Mouse (Mus musculus) adrenal gland, postnatal 25 days (tissue): ENCODE measurements around the gene Ttc12. TPM values are rescaled to one million over a fixed set of nuclear protein-coding genes. Genes with fewer than 3 reads are reported as not detected.

Experiments
- DNase-seq: peaks from one replicate; pipeline ENCODE4 v3.0.0; 2021; ENCODE audit warnings: mixed read lengths
- total RNA-seq: library from RNA; stranded (reverse); gene quantifications from 2 replicates; pipeline ENCODE4 v1.2.3, GENCODE M21; 2021

Gene Ttc12
- total RNA-seq, 1 experiment from 2014 or later, result 15.8 TPM

DNA sequence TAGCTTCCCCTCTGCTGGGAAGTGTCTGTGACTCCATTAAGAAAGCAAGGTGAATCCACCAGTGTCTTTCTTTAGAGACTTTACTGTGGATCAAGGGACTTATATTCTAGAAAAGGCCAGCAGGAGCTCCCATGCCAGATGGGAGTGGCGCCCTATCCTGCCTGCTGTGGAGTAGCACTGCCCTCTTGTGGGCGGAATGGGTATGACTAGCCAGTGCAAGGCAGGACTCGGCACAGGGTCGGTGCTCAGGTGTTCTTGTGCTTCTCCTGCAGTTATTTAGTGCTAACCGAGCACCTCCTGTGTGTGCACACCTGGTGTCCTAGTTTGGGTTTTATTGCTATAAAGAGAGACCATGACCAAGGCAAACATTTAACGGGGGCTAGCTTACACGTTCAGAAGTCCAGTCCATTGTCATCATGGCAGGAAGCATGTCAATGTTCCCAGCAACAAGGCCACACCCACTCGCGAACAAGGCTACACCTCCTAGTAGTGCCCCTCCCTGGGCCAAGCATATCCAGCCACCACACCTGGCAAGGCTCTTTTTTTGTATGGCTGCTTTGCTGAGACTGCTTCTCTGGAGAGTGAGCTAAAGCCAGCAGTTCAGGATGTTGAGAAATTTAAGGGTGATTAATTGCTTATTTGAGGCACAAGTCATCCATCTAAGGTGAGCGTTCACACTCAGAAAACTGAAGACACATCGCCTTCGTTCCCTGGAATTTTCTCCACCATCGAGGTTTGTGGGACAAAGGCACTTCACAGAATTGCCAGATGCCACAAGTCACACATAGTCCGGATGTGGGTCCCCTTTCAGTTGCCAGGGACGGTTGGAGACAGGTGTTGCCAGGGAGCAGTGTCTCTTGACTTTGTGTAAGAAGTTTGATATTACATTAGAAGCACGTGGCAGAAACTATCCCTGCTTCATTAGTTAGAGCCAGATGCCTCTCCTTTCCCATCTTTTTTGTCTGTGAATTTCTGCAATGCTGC lies 3.2 kb upstream of the Ttc12 start:
- peak; percentile 88 for DNase-seq

DNA sequence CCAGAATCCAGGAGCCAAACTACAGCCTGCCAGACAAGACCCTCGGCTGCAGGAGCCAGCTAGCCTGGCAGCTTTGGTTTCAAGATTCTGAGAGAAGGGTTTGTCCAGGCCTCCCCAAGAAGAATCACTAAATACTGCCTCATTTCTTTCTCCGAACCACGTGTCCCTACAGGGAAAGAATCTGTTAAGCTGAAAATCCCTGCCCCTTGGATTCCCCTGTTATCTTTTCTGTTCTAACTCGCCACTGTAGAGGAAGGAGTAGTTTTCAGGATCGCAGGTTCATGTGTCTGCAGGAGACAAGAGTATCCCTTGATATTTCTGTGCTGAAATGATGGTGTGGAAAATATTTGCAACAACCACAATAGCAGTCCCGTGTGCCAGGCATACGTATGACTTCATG lies 2.2 kb upstream of the Ttc12 start:
- no peak for DNase-seq

DNA sequence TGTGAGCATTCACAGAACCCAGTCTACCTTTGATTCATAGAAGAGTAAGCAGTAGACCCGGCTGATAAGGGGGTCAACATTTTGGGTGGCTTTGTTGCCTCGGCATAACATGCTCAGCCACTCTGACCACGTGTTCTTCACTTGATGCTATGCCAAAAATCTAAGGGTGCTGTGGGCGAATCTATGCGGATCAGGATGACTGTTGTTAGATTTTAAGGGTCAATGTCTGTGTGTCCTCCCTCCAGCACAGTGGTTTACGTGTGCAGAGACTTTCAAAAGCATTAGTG lies 1.6 kb upstream of the Ttc12 start:
- DNase-seq, result no peak

DNA sequence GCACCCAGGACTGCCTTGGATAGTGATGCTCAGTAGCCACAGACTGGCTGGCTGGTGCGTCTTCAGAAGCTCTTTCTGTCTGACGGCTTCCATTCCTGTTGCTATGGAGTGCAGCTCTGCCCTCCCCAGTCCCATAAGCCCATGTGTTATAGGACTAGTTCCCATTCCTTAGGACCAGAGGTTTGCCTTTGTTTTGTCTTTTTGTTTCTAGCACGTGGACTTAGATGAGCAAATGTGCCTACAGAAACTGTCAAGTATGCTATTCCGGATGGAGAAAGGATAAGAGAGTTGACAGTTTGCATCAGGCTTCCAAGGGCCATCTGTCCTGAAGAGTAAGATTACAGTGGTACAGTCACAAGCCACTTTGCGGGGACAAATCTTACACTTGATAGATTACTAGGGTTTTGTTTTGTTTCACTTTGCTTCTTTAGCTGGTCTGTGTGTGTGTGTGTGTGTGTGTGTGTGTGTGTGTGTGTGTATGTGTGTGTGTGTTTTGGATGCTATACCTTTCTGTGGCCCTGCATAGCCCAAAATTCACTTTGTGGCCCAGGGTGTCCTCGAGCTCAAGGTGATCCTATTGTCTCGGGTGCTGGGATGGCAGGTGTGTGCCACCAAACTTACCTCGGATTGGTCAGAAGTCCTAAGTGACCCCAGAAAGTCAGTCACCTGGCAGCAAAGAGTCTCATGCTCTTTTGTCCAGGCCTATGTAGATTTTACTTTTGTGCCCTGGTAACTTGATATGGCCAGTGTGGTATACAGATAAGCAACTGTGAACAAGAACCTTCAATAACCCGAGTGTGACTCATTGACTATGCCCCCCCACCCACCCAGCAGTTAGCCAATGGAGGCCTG lies 1.0 kb upstream of the Ttc12 start:
- DNase-seq, result no peak

DNA sequence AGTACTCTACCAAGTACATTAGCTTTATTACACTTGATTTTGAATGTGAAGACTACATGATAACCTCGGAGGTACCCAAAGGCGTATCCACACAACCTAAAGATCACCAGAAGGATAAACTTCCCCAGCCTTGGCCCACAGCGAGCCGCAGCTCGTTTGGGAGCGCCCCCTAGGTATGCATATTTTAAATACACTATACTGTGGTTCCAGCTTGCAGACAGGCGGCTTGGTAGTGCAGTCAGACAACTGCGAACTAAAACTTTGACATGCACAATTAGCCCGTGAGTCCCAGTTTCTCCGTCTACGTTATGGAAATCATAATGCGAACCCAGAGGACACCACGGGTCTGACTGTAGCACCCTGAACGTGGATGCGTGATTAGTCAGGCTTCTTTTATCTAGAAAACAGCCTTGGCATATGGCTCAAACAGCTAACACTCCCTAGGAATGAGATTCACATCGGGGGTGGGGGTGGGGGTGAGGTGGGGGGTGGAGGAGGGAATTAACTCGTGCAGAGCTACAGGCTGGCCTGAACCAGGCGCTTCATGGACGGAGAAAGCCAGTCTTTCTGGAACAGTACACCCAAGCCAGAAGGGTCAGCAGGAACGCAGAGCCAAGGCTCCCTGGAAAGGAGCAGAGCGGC lies 654 bp downstream of the Ttc12 start:
- DNase-seq, result no peak

DNA sequence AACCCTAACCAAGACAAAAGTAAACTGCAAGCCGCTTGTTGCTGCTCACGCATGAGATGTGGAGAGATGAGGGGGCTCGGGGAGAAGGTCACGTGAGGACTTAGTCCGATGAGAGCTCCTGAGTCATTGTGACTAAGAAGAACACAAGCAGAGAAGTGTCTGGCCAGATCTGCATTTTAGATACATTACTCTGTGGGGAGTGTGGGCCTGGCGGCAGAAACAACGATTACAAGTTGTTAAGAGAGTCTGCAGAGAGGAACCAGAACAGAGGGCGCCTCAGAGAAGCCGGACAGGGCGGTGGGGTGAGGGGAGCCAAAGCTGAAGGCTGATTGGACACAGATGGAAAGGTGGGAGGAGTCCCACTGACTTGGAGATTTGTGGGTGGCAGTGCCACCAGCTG lies 2.7 kb downstream of the Ttc12 start:
- DNase-seq, result peak; percentile 35

DNA sequence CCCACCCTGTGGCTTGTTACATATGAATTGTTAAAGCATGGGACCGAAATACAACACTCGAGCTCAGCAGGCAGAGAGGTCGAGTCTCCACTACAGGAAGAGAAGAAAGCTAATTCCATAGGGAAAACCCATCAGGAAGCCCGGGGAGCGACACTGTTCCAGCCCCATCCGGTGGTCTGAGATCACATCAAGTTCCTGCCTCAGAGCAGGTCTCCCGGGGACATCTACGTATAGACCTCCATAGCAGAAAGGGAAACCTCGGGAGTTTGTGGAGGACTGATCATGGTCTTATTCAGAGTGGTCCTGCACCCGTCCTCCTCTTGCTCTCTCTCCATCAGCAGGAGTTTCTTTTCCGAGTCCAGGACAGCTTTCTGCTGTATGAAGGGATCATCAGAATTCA lies 13.9 kb downstream of the Ttc12 start:
- no peak for DNase-seq

DNA sequence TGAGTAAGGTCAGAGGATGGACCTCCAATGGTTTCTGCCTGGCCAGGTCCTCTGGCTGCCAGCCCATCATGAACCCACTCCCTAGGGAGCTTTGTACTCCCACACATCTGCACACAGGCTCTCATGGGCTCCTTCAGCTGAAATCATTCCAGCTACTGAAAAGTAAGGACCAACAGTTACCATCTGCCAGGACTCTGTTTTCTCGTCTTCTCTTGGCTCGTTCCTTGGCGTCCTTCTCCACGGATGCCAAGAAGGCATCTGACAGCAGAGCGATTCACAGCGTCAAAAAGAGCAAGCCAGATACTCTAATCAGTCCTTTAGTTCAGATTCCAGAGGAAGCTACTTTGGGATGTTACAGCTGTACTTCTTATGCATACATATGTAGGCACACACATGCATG lies 15.1 kb downstream of the Ttc12 start:
- no peak for DNase-seq

DNA sequence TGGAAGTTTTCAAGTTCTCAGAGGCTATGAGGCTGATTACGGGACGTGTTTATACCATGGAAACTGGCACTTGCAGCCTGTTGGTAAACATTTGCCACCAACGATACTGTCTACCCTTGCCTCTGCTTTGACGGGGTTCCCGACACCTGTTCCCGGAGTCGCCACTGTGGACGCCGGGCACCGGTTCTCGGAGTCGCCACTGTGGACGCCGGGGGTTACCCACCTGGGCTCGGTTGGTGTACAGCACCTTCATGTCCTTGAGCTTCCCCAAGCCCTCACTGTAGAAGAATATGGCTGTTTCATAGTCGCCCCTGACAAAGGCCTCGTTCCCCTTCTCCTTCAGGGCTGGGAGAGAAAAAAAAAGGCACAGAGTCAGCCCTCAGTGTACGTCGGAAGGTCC lies 16.0 kb downstream of the Ttc12 start:
- no peak for DNase-seq

DNA sequence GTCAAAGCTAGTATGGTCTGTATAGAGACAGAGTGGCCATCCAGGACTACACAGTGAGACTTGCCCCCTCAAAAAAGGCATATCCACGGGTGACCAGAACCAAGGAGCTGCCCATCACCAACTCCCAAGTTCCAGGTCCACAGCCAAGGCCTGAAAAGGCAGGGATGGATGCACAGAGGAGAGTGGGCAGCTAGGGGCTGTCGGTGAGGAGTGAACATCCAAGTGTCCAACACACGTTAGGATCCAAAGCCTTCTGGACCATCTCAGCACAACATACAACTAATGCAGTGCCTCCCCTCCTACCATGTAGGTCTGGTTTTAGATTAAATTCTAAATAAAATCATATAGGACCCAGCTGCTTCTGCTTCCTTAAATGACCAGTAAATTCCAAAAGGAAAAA lies 29.9 kb downstream of the Ttc12 start:
- DNase-seq, result no peak

DNA sequence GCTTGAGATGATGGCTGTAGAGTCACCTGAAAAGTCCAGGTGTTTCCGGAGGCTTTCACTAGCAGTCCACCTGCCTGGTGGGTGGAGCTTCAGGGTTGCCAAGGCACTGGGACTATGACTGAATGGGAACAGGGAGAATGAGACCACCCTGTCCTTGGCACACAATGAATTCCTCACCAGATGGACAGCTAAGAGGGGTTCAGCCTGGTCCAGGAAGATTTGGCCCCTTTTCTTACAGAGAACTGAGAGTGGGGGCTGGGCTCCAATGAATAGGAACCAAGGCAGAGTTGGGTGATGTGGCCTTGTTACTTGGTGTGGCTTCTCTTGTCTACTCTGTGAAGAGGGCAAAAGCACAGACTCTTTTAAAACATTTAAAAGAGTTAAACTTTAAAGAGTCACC lies 33.6 kb downstream of the Ttc12 start:
- DNase-seq, result no peak

DNA sequence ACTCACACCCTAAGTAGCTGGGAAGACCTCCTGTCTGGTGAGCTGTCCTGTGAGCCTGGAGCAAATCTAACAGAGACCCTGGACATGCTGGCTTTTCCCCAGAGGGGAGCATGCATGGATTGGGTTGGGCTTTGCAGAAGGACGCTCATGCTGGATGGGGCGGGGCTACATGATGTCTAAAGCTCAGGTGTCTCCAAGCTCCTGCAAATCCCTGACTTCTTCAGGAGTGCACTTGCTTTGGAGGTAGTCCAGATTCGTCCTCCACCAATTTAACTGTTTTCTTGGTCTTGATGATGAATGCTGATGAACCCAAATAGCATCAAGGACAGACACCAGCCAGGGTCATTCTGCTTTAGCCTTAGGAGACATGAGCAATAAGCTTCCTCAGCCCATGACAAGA lies 35.5 kb downstream of the Ttc12 start:
- peak; percentile 19 for DNase-seq

DNA sequence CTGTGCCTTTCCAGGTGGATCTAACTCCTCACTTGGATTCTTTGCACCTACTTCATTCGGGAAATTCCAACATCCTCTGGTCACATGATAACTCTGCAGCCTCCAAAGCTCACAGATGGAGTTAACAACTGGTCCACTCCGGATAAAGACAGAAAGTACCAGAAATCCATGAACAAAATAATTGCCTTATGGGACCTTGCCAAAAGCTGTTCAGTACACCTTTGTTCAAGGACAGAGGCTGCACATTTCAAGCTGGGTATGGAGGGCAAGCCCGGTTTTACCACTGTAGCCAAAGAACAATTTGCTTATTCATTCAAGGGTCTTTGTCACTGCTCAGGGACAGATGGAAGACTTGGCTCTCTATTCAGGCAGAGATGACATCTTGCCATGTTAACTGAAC lies 43.4 kb downstream of the Ttc12 start:
- DNase-seq, result no peak

DNA sequence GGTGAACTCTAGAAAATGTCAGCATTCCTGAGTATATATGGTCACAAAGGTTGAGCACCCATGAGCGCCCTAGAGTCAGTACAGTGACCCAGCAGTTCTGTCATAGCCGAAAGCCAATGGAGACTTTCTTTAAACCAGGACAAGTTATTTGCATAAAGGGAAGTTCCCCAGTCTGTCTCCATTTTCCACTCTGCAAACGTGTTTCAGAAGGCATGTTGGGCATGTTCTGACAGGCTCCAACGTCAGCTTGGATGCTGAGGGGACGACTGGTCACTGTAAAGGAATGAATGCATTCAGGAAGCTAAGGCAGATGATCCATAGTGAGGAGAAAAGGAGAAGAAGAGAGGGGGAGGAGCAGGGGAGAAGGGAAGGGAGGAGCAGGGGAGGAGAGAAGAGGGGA lies 58.5 kb downstream of the Ttc12 start:
- no peak for DNase-seq

DNA sequence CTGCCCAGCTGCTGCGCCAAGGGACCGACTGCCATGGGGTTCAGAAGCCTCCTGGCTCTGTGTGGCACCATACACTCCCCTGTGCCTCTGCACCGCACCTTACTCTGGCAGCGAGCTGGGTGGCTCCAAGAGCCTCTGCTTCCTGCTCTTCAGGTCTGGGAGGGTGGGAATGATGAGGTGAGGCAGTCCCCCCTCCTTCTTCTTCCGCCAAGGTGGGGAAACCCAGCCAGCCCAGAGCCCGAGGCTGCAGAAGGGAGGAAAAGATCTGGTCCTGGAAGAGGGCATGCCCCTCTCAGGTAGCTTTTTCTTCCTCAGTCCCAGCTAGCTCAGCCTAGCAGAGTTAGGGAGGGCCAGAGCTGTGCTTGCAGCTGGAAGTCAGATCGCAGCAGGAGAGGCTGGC lies 59.1 kb downstream of the Ttc12 start, which contains the start of gene Ankk1:
Gene Ankk1, minus strand, starts transcription at position 101 of the 400 bp plus-strand sequence.
- DNase-seq, result no peak

DNA sequence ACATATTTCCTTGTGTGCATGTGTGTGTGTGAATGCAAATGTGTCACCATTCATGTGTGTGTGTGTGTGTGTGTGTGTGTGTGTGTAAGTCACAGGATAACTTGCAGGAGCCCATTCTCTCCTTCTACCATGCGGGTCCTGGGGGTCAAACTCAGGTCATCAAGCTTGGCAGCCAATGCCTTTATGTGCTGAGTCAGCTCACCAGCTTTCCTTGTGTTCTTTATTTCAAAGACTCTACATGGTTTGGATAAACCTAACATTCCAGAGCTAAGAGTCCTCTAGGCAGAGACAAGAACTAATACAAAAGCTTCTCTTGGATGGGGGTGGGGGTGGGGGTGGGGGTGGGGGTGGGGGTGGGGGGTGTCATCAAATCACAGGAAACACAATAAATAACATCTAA lies 60.4 kb downstream of the Ttc12 start:
- DNase-seq, result no peak

DNA sequence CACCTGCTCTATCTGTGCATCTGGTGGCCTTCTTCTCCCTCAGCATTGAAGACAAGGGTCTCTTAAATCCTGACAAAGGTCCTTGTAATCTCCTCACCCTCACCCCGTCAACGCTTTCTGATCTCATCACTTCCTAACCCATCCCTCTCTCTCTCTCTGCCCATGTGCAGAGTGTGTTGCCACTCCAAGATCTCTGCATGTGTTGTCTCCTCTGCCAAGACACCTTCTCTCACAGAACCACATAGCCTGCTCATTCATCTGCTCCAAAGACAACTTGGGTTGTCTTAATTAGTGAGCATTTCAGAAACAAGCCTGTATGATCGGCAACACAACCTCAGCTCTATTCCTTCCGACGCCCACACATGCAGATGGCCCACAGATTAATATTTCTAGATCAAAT lies 62.2 kb downstream of the Ttc12 start:
- no peak for DNase-seq

DNA sequence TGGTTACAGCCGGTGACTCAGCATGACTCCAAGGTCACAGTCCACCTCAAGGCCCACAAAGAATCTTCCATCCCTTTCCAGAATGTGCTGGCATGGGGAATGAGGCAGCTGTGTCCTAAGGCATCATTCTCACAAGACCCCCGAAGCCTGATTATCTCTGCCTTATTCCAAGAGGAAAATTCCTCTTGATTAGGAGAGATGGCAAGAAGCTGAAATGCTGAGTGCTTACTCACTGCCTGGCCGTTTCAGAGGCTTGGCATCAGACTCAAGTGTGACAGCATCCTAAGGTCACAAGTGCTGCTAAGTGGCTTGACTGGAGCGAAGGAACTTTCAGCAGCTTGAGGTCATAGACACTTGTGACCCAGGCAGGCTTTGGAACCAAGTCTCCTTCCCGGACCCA lies 75.4 kb downstream of the Ttc12 start:
- no peak for DNase-seq

DNA sequence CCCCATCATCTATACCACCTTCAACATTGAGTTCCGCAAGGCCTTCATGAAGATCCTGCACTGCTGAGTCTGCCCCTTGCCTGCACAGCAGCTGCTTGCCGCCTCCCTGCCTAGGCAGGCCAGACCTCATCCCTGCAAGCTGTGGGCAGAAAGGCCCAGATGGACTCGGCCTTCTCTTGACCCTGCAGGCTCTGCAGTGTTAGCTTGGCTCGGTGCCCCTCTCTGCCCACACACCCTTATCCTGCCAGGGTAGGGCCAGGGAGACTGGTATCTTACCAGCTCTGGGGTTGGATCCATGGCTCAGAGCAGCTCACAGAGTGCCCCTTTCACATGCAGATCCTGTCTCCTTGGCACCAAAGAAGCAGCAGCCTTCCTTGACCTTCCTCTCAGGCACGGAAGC lies 79.0 kb downstream of the Ttc12 start:
- DNase-seq, result no peak

DNA sequence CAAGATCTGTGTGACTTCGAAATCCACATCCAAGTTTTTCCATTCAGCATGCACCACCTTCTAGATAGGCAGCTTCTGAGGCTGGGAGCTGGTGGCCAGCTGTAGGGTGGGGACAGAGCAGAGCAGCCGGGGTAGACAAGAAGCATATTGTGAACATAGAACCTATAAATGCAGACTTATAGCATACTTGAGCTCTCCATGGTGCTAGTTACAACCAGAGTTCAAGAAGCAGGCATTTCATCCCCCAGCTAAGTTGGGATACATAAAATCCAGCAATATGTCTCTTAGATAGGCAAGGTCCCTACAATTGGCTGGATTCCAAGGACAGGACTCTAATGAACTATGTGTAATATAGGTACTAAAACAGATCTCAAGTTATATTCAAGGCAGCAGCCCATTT lies 82.3 kb downstream of the Ttc12 start:
- DNase-seq, result no peak

DNA sequence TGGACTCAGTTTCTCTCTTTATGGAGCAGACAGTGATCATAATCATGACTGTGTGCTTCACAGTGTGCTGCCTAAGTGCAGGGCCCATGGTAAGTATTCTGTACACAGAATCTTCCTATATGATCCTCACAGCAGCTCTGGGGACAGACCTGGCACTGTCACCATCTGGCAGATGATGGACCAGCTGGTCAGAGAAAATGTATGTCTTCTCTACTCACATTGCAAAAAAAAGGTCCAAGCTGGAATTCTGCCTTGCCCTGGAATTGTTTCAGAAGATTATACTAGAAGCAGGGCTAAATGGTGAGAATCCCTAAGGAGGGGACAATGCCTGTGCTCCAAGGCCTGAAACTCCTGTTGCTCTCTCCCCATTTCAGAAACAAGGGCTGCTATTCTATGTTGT lies 90.0 kb downstream of the Ttc12 start:
- no peak for DNase-seq

DNA sequence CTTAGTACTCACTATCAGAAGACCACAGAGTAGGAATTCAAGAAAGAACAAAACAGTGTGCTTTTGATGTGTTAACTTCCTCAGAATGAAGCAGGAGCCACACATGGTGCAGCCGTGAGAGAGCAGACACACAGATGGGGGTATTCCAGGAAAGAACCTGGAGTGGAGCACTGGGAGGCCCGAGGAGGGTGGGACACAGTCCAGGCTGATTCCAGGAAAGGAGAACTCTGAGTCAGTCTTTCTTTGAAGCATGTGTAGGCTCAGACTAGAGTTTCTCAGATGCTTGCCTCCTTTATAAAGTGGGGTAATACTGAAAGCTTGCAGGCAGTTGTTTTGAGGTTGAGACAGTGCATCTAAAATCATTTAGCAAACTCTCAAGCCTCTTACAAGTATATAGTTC lies 93.8 kb downstream of the Ttc12 start:
- DNase-seq, result no peak
